Mouse (Mus musculus): ENCODE measurements around the gene Gsc. TPM values are rescaled to one million over a fixed set of nuclear protein-coding genes. Genes with fewer than 3 reads are reported as not detected.
A peak's percentile ranks its signal among the peaks of the same experiment; 100 is the strongest.

Gene Gsc
- 11.8 and 20.4 TPM in 2 replicates for polyA plus RNA-seq (2016; fragmentation: Nextera tagmentation; extraction: Ambion mirVana)

GRCm38 (mm10) chr12:104472601-104473424 is at the start of gene Gsc:
Gsc (minus strand) TSS chr12:104473330.
- WGBS, result under 1% methylated on average over 97 of the region's 97 CpGs
- no peaks in the 10 kb centered on the region for H3K9me3 ChIP-seq
- peak; percentile 90 for DNase-seq (ENCODE audit: low spot score)
- peak within 1 kb of the TSS; percentile 75 for H3K4me3 ChIP-seq
- H3K4me1 ChIP-seq, result peaks cover 75% of the 10 kb centered on the region
- no peaks in the 10 kb centered on the region; the same call in 1 of the 2 replicates for H3K36me3 ChIP-seq (replicated peaks)
- H3K27ac ChIP-seq (replicated peaks), result peak within 1 kb of the TSS; percentile 91
- peaks cover 100% of the 10 kb centered on the region for H3K27me3 ChIP-seq (replicated peaks; ENCODE audit: low read depth, poor library complexity, severe bottlenecking)

DNA sequence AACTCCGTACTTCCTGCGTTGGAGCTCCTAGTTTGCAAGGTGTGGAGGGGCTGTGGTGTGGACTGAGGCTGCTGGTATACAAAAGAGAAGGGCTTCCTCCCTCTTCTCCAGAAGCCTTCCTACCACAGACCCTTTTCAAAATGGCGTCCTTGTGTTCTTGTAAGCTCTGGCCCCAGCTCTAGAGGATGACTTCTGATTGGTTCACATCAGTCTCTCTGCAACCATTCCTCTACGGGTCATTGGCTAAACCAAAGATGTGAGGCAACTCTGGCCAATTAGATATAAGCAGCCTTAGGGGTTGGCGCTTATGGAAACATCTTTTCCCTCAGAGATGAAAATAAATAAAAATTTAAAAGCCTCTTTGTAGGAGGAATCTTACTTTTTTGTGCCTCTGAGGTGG is 46.6 kb upstream of the Gsc start:
- no peak overlapping the region for H3K27ac ChIP-seq (replicated peaks)
- no peaks in the 10 kb centered on the region for H3K4me1 ChIP-seq
- no peak overlapping the region for H3K4me3 ChIP-seq
- no peak for DNase-seq (ENCODE audit: low spot score)
- no peaks in the 10 kb centered on the region for H3K36me3 ChIP-seq (replicated peaks)
- 89% methylated on average over 5 of the region's 5 CpGs for WGBS
- H3K27me3 ChIP-seq (replicated peaks; ENCODE audit: low read depth, poor library complexity, severe bottlenecking), result no peaks in the 10 kb centered on the region
- peaks cover 12% of the 10 kb centered on the region; the same call in 1 of the 2 replicates for H3K9me3 ChIP-seq

DNA sequence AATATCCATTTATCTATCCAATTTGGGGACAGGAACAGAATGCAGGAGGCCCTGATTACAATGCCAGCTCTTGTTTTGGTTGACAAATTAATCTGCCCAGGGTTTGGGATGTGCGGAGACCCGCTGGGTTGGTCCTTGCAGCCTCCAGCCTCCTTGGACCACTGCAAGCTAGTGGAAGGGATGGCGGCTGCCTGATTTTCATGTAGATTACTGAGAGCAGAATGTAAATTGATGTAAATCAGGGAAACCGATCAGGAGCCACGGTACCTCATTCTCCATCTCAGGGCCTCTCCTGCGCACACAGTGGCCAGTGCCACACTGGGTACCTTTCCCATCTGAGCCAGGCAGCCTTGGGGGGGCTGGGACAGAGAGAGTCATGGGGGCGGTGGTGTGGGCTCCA is 34.8 kb upstream of the Gsc start:
- Histone ChIP-seq H3K9me3 (no peaks in the 10 kb centered on the region), H3K4me1 (peaks cover 5% of the 10 kb centered on the region; the same call in 1 of the 2 replicates), H3K27ac (replicated peaks) (no peak overlapping the region), H3K36me3 (replicated peaks) (no peaks in the 10 kb centered on the region), H3K4me3 (no peak overlapping the region), H3K27me3 (replicated peaks; ENCODE audit: low read depth, poor library complexity, severe bottlenecking) (no peaks in the 10 kb centered on the region; the same call in 1 of the 2 replicates)
- DNase-seq (ENCODE audit: low spot score), result no peak
- WGBS, result 51% methylated on average over 7 of the region's 7 CpGs

DNA sequence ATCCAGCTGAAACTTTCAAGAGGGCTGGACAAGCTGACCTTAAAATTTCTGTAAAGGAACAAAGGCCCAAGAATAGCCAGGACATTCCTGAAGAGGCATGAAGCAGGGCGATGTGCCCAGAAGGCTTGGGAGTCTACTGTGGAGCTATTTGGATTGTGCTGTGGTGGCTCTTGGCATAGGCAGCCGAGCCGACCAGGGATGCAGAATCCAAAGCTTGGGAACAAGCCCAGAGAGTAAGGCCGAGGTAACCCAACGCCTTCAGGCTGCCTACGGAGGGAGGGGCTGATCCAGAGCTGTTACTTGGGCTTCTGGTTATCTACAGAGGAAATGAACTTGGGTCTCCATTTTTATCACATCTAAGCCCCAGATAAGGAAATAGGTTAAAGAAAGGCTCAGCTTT is 18.9 kb upstream of the Gsc start:
- H3K4me1 ChIP-seq, result no peaks in the 10 kb centered on the region
- H3K27me3 ChIP-seq (replicated peaks; ENCODE audit: low read depth, poor library complexity, severe bottlenecking), result no peaks in the 10 kb centered on the region; the same call in none of the 2 replicates
- no peak overlapping the region for H3K4me3 ChIP-seq
- H3K36me3 ChIP-seq (replicated peaks), result no peaks in the 10 kb centered on the region
- DNase-seq (ENCODE audit: low spot score), result no peak
- H3K27ac ChIP-seq (replicated peaks), result no peak overlapping the region
- WGBS, result 67% methylated on average over 6 of the region's 6 CpGs
- no peaks in the 10 kb centered on the region for H3K9me3 ChIP-seq

DNA sequence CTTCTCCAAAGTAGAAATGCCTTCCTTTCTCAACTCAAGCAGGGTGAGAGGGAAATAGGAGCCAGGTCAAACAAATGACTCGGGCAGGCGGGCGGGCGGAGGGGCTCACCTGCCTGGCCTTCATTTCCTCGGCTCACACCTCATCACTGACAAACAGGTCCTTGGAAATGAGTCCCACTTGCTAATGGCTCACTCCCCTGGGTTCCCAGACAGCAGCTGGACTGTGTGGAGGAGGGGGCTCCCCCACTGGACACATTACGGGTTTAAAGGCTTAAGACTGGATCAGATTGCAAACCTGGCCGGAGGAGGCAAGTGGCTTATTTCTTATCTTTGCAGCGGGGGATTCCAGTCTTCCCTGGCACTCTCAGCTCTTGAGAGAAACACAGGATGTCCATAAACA is 13.1 kb upstream of the Gsc start:
- Histone ChIP-seq H3K4me3 (no peak overlapping the region), H3K4me1 (peaks cover 19% of the 10 kb centered on the region), H3K9me3 (no peaks in the 10 kb centered on the region), H3K27ac (replicated peaks) (no peak overlapping the region; the same call in 1 of the 2 replicates), H3K27me3 (replicated peaks; ENCODE audit: low read depth, poor library complexity, severe bottlenecking) (peaks cover 22% of the 10 kb centered on the region), H3K36me3 (replicated peaks) (no peaks in the 10 kb centered on the region)
- DNase-seq (ENCODE audit: low spot score), result peak; percentile 36
- 44% methylated on average over 8 of the region's 8 CpGs for WGBS

DNA sequence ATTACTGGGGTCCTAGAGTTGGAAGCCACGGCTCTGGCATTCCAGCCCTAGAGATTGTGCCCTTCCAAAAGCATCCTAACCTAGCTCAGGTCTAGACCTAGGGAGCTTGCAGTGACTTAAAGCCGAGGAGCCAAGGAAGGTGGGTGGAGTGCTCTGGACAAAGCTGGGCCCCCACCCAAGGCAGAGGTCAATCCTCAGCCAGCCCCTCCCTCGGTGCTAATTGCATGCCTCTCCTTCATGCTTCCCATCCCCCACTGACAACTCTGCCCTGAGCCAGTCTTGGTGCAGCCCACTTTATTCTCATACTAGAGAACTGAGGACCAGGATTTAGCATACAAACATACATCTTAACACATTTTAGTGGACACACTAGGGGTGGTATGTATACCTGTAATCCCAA is 12.0 kb upstream of the Gsc start:
- 30% methylated on average over 3 of the region's 3 CpGs for WGBS
- no peak for DNase-seq (ENCODE audit: low spot score)
- H3K4me3 ChIP-seq, result no peak overlapping the region
- peaks cover 19% of the 10 kb centered on the region for H3K4me1 ChIP-seq
- peaks cover 33% of the 10 kb centered on the region for H3K27me3 ChIP-seq (replicated peaks; ENCODE audit: low read depth, poor library complexity, severe bottlenecking)
- H3K36me3 ChIP-seq (replicated peaks), result no peaks in the 10 kb centered on the region
- H3K9me3 ChIP-seq, result no peaks in the 10 kb centered on the region
- no peak overlapping the region for H3K27ac ChIP-seq (replicated peaks)

GRCm38 (mm10) chr12:104481007-104481406 is 7.9 kb upstream of the Gsc start:
- H3K4me1 ChIP-seq, result peaks cover 35% of the 10 kb centered on the region
- no peak overlapping the region for H3K4me3 ChIP-seq
- DNase-seq (ENCODE audit: low spot score), result no peak
- 77% methylated on average over 10 of the region's 10 CpGs for WGBS
- no peaks in the 10 kb centered on the region for H3K9me3 ChIP-seq
- peaks cover 74% of the 10 kb centered on the region for H3K27me3 ChIP-seq (replicated peaks; ENCODE audit: low read depth, poor library complexity, severe bottlenecking)
- no peaks in the 10 kb centered on the region for H3K36me3 ChIP-seq (replicated peaks)
- no peak overlapping the region for H3K27ac ChIP-seq (replicated peaks)

DNA sequence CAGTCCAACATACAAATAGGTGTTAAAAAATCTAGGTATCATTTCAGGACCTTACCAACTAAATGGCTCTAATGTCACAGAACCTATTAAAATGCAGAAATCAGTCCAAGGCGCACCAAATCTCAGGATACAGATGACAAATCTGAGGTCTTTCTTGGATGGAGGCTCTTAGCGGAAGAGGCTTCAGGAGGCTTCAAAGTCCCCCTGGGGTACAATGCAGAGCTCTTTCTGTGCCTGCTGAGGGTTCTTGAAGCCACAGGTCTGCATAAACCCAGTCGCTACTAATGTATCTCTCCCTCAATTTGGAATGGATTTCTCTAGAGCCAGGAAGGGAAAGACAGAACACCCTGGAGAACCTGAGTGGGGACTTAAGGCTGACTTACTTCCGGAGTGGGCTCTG is 5.1 kb upstream of the Gsc start:
- H3K4me1 ChIP-seq, result peaks cover 47% of the 10 kb centered on the region

GRCm38 (mm10) chr12:104477501-104477900 is 4.4 kb upstream of the Gsc start:
- Histone ChIP-seq H3K4me1 (peaks cover 54% of the 10 kb centered on the region), H3K9me3 (no peaks in the 10 kb centered on the region), H3K27me3 (replicated peaks; ENCODE audit: low read depth, poor library complexity, severe bottlenecking) (peaks cover 92% of the 10 kb centered on the region), H3K36me3 (replicated peaks) (no peaks in the 10 kb centered on the region), H3K27ac (replicated peaks) (no peak overlapping the region), H3K4me3 (no peak overlapping the region)
- 3% methylated on average over 7 of the region's 7 CpGs for WGBS
- no peak for DNase-seq (ENCODE audit: low spot score)

More for the DNA sequence above, 5.1 kb upstream of the Gsc start:
- Histone ChIP-seq H3K36me3 (replicated peaks) (no peaks in the 10 kb centered on the region), H3K27ac (replicated peaks) (no peak overlapping the region; the same call in 1 of the 2 replicates), H3K9me3 (no peaks in the 10 kb centered on the region), H3K27me3 (replicated peaks; ENCODE audit: low read depth, poor library complexity, severe bottlenecking) (peaks cover 92% of the 10 kb centered on the region), H3K4me3 (peak overlapping the region; percentile 31)
- WGBS, result 3% methylated on average over 4 of the region's 4 CpGs
- DNase-seq (ENCODE audit: low spot score), result peak; percentile 32

- H3K4me1 ChIP-seq, result peaks cover 57% of the 10 kb centered on the region
- WGBS, result 1% methylated on average over 12 of the region's 12 CpGs
- peak overlapping the region; percentile 21; the same call in 1 of the 2 replicates for H3K4me3 ChIP-seq
- H3K36me3 ChIP-seq (replicated peaks), result no peaks in the 10 kb centered on the region
- peaks cover 95% of the 10 kb centered on the region for H3K27me3 ChIP-seq (replicated peaks; ENCODE audit: low read depth, poor library complexity, severe bottlenecking)
- no peak overlapping the region for H3K27ac ChIP-seq (replicated peaks)
- peak; percentile 44 for DNase-seq (ENCODE audit: low spot score)
- no peaks in the 10 kb centered on the region for H3K9me3 ChIP-seq
Observed at GRCm38 (mm10) chr12:104477066-104477465, 3.9 kb upstream of the Gsc start.

DNA sequence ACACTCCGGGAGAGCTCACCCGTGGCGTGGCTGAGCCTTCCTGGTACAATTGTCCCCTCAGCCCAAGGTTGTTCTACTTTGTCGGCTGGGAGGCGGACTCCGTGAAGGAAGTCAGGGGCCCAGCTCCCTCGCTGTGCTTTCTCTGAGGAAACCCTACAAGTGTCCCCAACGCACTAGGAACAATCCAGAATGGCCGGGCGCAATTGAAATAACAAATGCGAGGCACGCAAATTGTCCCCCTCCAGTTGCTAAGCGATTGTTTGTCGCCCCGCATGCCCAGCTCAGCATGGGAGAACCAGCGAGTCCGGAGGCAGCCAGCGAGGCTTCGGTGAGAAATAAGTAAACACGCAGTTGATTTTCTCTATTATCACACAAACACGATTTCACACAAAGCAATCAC is 2.8 kb upstream of the Gsc start:
- H3K36me3 ChIP-seq (replicated peaks), result no peaks in the 10 kb centered on the region
- peaks cover 100% of the 10 kb centered on the region for H3K27me3 ChIP-seq (replicated peaks; ENCODE audit: low read depth, poor library complexity, severe bottlenecking)
- no peaks in the 10 kb centered on the region for H3K9me3 ChIP-seq
- peak overlapping the region; percentile 75 for H3K4me3 ChIP-seq
- H3K27ac ChIP-seq (replicated peaks), result peak overlapping the region; percentile 37
- peaks cover 68% of the 10 kb centered on the region for H3K4me1 ChIP-seq
- DNase-seq (ENCODE audit: low spot score), result peak; percentile 69
- WGBS, result under 1% methylated on average over 21 of the region's 21 CpGs

DNA sequence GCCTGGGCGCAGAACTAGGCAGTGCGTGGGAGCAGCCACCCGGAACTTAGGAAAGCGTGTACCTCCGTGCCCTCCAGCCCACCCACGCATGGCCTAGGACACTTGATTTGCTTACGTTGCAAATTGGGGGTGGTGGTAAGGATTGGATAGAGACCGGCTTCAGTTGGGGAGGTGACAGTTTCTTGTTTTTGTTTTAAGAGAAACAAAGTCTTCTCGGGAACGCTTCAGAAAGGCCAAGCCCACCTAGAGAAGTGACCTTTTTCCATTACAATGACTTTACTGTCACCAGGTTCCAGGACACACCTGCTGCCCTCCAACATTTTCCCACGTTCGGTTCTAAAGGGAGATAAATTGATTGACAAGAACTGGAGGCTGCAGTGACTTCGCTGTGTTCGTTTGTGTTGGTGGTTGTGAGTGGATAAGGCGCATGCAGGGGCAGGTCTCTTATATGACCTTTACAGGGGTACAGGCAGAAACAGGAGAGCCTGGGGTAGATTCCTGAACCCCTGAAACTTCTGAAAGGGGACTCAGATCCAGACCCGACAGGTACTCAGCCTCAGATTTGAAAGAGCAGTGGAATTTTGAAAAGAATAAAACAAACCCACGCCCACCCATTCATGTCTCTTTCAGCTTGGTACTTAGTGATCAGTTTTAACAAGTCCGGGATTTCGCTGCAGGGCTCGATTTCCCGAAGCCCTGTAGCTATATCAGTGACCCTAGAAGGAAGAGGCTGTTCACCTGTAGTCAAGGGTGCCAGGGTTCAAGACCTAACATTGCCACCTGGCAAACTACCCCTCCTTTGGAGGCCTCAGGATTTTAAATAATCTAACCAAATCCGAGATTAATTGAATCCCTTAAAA is 2.0 kb upstream of the Gsc start:
- 1% methylated on average over 22 of the region's 22 CpGs for WGBS
- Histone ChIP-seq H3K27ac (replicated peaks) (peak overlapping the region; percentile 91), H3K4me3 (peak overlapping the region; percentile 75), H3K27me3 (replicated peaks; ENCODE audit: low read depth, poor library complexity, severe bottlenecking) (peaks cover 100% of the 10 kb centered on the region), H3K4me1 (peaks cover 75% of the 10 kb centered on the region), H3K36me3 (replicated peaks) (no peaks in the 10 kb centered on the region), H3K9me3 (no peaks in the 10 kb centered on the region)
- peak; percentile 52 for DNase-seq (ENCODE audit: low spot score)
